Mouse (Mus musculus): ENCODE measurements around the gene Rad23b. TPM values are rescaled to one million over a fixed set of nuclear protein-coding genes. Genes with fewer than 3 reads are reported as not detected.

Rad23b gene
- polyA plus RNA-seq, 1 experiment from 2014 or later = 90.4 TPM

- H3K27ac ChIP-seq (ENCODE audit: low read depth, low read length) = no peak overlapping the region
- no peak overlapping the region for H3K9ac ChIP-seq (ENCODE audit: low read depth, low read length)
- H3K27me3 ChIP-seq (ENCODE audit: control insufficient read depth, insufficient read depth, low read length) = no peaks in the 10 kb centered on the region
- H3K4me1 ChIP-seq (ENCODE audit: control insufficient read depth, insufficient read depth, low read length) = no peaks in the 10 kb centered on the region
- no peak overlapping the region for H3K4me3 ChIP-seq (ENCODE audit: low read length)
- no peaks in the 10 kb centered on the region for H3K9me3 ChIP-seq (ENCODE audit: control insufficient read depth, low read length)
- no peak for ATAC-seq (ENCODE audit: low FRiP score, low TSS enrichment)
- no peaks in the 10 kb centered on the region for H3K36me3 ChIP-seq (ENCODE audit: control insufficient read depth, insufficient read depth, low read length)
- H3K4me2 ChIP-seq (replicated peaks; ENCODE audit: low read depth, low read length) = no peak overlapping the region
- 64% methylated on average over 8 of the region's 8 CpGs for WGBS
These were observed 20.1 kb upstream of the Rad23b start for GRCm38 (mm10) chr4:55329621-55330346.

- no peaks in the 10 kb centered on the region for H3K9me3 ChIP-seq (ENCODE audit: control insufficient read depth, low read length)
- H3K4me3 ChIP-seq (ENCODE audit: low read length) = no peak overlapping the region
- no peaks in the 10 kb centered on the region for H3K4me1 ChIP-seq (ENCODE audit: control insufficient read depth, insufficient read depth, low read length)
- H3K27ac ChIP-seq (ENCODE audit: low read depth, low read length) = no peak overlapping the region
- WGBS = 75% methylated on average over 5 of the region's 5 CpGs
- no peaks in the 10 kb centered on the region for H3K27me3 ChIP-seq (ENCODE audit: control insufficient read depth, insufficient read depth, low read length)
- H3K9ac ChIP-seq (ENCODE audit: low read depth, low read length) = no peak overlapping the region
- no peak for ATAC-seq (ENCODE audit: low FRiP score, low TSS enrichment)
- no peak overlapping the region for H3K4me2 ChIP-seq (replicated peaks; ENCODE audit: low read depth, low read length)
- H3K36me3 ChIP-seq (ENCODE audit: control insufficient read depth, insufficient read depth, low read length) = no peaks in the 10 kb centered on the region
These were observed 14.6 kb upstream of the Rad23b start for GRCm38 (mm10) chr4:55335030-55335770.

DNA sequence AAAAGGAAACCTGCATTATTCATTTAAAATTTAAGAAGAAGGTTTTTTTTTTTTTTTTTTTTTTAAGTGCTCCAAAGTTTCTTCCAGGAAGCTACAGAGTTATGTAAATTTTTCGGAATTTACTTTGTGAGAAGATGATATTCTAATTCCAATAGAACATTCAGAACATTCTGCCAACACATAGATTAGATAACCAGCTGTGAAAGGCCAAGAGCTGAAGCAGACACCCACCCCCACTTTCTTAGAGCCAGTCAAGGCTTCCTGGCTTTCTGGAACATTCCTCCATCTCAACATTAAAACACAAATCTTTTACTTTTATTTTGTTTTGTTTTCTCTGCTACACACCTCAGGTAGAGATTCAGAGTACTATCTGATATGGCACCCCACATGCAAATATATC lies 10.9 kb upstream of the Rad23b start:
- no peak for ATAC-seq (ENCODE audit: low FRiP score, low TSS enrichment)
- no peaks in the 10 kb centered on the region for H3K9me3 ChIP-seq (ENCODE audit: control insufficient read depth, low read length)
- no peak overlapping the region for H3K4me2 ChIP-seq (replicated peaks; ENCODE audit: low read depth, low read length)
- H3K9ac ChIP-seq (ENCODE audit: low read depth, low read length) = no peak overlapping the region
- no peaks in the 10 kb centered on the region for H3K36me3 ChIP-seq (ENCODE audit: control insufficient read depth, insufficient read depth, low read length)
- H3K4me1 ChIP-seq (ENCODE audit: control insufficient read depth, insufficient read depth, low read length) = no peaks in the 10 kb centered on the region
- WGBS = 84% methylated on average over 1 of the region's 1 CpGs
- no peak overlapping the region for H3K4me3 ChIP-seq (ENCODE audit: low read length)
- H3K27ac ChIP-seq (ENCODE audit: low read depth, low read length) = no peak overlapping the region
- no peaks in the 10 kb centered on the region for H3K27me3 ChIP-seq (ENCODE audit: control insufficient read depth, insufficient read depth, low read length)

DNA sequence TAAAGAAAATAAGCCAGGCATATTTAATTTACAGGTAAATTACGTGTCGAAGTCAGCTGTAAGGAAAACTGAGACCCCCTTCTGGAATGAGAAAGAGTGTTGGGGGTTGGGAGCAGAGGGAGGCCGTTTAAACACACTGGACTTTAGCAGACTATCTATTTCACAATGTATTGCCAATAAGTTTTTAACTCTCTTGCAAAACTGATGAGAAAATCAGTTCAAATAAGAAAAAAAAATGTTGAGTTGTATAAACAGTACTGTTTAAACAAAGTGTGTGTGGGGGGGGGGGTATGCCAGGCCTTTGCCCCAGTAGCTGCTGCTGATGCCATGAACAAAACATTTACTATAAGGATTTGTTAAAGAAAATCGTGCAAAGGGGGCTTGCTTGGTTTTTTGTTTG lies 10.5 kb upstream of the Rad23b start:
- no peak overlapping the region for H3K4me2 ChIP-seq (replicated peaks; ENCODE audit: low read depth, low read length)
- H3K36me3 ChIP-seq (ENCODE audit: control insufficient read depth, insufficient read depth, low read length) = no peaks in the 10 kb centered on the region
- H3K27me3 ChIP-seq (ENCODE audit: control insufficient read depth, insufficient read depth, low read length) = no peaks in the 10 kb centered on the region
- no peaks in the 10 kb centered on the region for H3K4me1 ChIP-seq (ENCODE audit: control insufficient read depth, insufficient read depth, low read length)
- 58% methylated on average over 4 of the region's 4 CpGs for WGBS
- no peak for ATAC-seq (ENCODE audit: low FRiP score, low TSS enrichment)
- no peaks in the 10 kb centered on the region for H3K9me3 ChIP-seq (ENCODE audit: control insufficient read depth, low read length)
- no peak overlapping the region for H3K9ac ChIP-seq (ENCODE audit: low read depth, low read length)
- no peak overlapping the region for H3K4me3 ChIP-seq (ENCODE audit: low read length)
- H3K27ac ChIP-seq (ENCODE audit: low read depth, low read length) = no peak overlapping the region

DNA sequence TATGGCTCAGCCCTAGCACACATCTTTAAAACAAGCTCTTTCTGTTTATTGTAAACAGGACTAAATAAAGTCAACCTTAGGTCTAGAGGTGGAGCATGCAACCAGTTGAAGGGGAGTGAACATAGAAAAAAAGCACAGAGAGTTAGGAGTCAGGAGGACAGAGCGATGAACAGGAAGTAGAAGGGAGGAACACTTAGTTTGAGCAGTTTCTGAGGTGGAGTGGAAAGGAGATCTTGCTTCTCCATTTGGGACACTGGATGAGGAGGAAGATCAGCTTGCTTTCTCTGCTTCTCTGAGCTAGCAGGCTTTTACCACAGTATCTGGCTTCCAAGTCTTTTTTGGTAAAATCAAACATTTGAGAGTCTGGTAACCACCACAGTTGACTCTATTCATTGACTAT lies 8.0 kb upstream of the Rad23b start:
- ATAC-seq (ENCODE audit: low FRiP score, low TSS enrichment) = no peak
- WGBS = 84% methylated on average over 1 of the region's 1 CpGs
- no peak overlapping the region for H3K27ac ChIP-seq (ENCODE audit: low read depth, low read length)
- H3K9ac ChIP-seq (ENCODE audit: low read depth, low read length) = no peak overlapping the region
- H3K4me3 ChIP-seq (ENCODE audit: low read length) = no peak overlapping the region
- no peak overlapping the region for H3K4me2 ChIP-seq (replicated peaks; ENCODE audit: low read depth, low read length)
- no peaks in the 10 kb centered on the region for H3K27me3 ChIP-seq (ENCODE audit: control insufficient read depth, insufficient read depth, low read length)
- no peaks in the 10 kb centered on the region for H3K9me3 ChIP-seq (ENCODE audit: control insufficient read depth, low read length)
- H3K36me3 ChIP-seq (ENCODE audit: control insufficient read depth, insufficient read depth, low read length) = no peaks in the 10 kb centered on the region
- H3K4me1 ChIP-seq (ENCODE audit: control insufficient read depth, insufficient read depth, low read length) = no peaks in the 10 kb centered on the region

- Histone ChIP-seq H3K4me3 (ENCODE audit: low read length) (no peak overlapping the region), H3K4me2 (replicated peaks; ENCODE audit: low read depth, low read length) (no peak overlapping the region), H3K9me3 (ENCODE audit: control insufficient read depth, low read length) (no peaks in the 10 kb centered on the region), H3K9ac (ENCODE audit: low read depth, low read length) (no peak overlapping the region), H3K27ac (ENCODE audit: low read depth, low read length) (no peak overlapping the region), H3K27me3 (ENCODE audit: control insufficient read depth, insufficient read depth, low read length) (no peaks in the 10 kb centered on the region), H3K4me1 (ENCODE audit: control insufficient read depth, insufficient read depth, low read length) (no peaks in the 10 kb centered on the region), H3K36me3 (ENCODE audit: control insufficient read depth, insufficient read depth, low read length) (no peaks in the 10 kb centered on the region)
- ATAC-seq (ENCODE audit: low FRiP score, low TSS enrichment) = no peak
- 89% methylated on average over 5 of the region's 5 CpGs for WGBS
These were observed 7.2 kb upstream of the Rad23b start for GRCm38 (mm10) chr4:55342602-55343001.

DNA sequence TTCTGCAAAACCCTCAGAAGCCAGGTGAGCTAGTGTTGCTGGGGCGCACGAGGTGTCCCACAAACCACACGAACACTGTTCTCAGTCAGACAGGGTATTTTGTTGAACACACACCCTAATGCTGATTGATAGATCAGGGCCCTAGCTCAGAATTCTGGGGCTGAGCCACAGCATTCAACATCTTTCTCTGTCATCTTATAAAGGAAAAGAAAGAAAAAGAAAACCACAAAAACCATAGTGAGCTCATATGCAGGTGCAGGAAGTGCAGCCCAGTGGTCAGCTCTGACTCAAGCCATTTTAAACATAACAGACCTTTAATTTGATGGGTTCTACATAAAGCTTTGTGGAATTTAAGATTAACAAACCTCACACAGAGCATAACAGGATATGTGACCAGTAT lies 6.6 kb upstream of the Rad23b start:
- WGBS = 89% methylated on average over 3 of the region's 3 CpGs

DNA sequence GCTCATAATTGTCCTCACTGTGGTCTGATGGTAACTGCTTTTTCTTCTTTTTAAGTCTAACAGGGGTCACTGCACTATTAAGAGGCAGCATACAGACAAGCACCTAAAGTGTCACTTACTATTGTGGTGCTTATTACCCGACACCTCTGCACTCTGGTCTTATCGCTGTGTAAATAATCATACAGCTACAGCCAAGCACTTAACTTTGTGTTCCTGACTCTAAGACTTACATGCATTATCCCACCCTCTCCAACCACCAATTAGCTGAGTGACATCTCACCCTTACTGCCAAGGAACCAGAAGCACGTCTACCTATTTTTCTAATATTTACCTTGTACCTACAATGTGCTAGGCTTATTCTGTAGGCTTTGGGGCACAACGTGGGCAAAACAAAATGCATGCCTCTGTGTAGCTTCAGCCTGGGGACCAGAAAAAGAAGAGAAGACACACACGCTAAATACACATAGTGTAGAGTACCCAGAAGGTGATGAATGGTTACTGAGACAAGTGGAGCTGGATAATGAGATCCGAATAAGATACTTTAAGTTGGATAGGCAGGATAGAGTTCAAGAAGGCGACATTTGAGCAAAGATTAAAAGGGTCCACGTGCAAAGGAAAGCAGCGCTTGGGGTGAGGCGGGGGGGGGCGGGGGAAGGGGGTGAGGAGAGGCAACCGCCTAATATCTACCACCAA lies 938 bp upstream of the Rad23b start:
- no peaks in the 10 kb centered on the region for H3K9me3 ChIP-seq (ENCODE audit: control insufficient read depth, low read length)
- H3K9ac ChIP-seq (ENCODE audit: low read depth, low read length) = peak overlapping the region; percentile 60
- 6% methylated on average over 11 of the region's 12 CpGs for WGBS
- H3K4me1 ChIP-seq (ENCODE audit: control insufficient read depth, insufficient read depth, low read length) = peaks cover 16% of the 10 kb centered on the region
- peak overlapping the region; percentile 63 for H3K4me2 ChIP-seq (replicated peaks; ENCODE audit: low read depth, low read length)
- peak overlapping the region; percentile 82 for H3K27ac ChIP-seq (ENCODE audit: low read depth, low read length)
- no peaks in the 10 kb centered on the region for H3K36me3 ChIP-seq (ENCODE audit: control insufficient read depth, insufficient read depth, low read length)
- no peaks in the 10 kb centered on the region for H3K27me3 ChIP-seq (ENCODE audit: control insufficient read depth, insufficient read depth, low read length)
- H3K4me3 ChIP-seq (ENCODE audit: low read length) = peak overlapping the region; percentile 78
- ATAC-seq (ENCODE audit: low FRiP score, low TSS enrichment) = peak; percentile 7

More for the DNA sequence above, 6.6 kb upstream of the Rad23b start:
- Histone ChIP-seq H3K4me2 (replicated peaks; ENCODE audit: low read depth, low read length) (no peak overlapping the region), H3K36me3 (ENCODE audit: control insufficient read depth, insufficient read depth, low read length) (no peaks in the 10 kb centered on the region), H3K4me3 (ENCODE audit: low read length) (no peak overlapping the region), H3K4me1 (ENCODE audit: control insufficient read depth, insufficient read depth, low read length) (no peaks in the 10 kb centered on the region), H3K9ac (ENCODE audit: low read depth, low read length) (no peak overlapping the region), H3K27me3 (ENCODE audit: control insufficient read depth, insufficient read depth, low read length) (no peaks in the 10 kb centered on the region), H3K27ac (ENCODE audit: low read depth, low read length) (no peak overlapping the region), H3K9me3 (ENCODE audit: control insufficient read depth, low read length) (no peaks in the 10 kb centered on the region)
- no peak for ATAC-seq (ENCODE audit: low FRiP score, low TSS enrichment)
